Mouse (Mus musculus) urinary bladder, adult 2 months (tissue): ENCODE measurements around the gene Slc4a1ap. TPM values are rescaled to one million over a fixed set of nuclear protein-coding genes. Genes with fewer than 3 reads are reported as not detected.

Experiments used
- DNase-seq: peaks from one replicate; pipeline ENCODE4 v3.0.0; 2022; ENCODE audit warnings: low spot score
- polyA plus RNA-seq: library from polyadenylated mRNA; depleted of rRNA; stranded (reverse); fragments of >200 nt; gene quantifications from 2 replicates; pipeline ENCODE4 v1.2.3, GENCODE M21; 2012; rRNA removed

Gene Slc4a1ap
- polyA plus RNA-seq, 1 experiment: 17.1 TPM

GRCm38 (mm10) chr5:31603766-31604165 is 77.0 kb downstream of the Slc4a1ap start:
- no peak for DNase-seq

GRCm38 (mm10) chr5:31606151-31606550 is 79.4 kb downstream of the Slc4a1ap start:
- no peak for DNase-seq

Other genes starting within 250 kb of the Slc4a1ap start
- gene Ift172, start 235.9 kb upstream of the Slc4a1ap start, polyA plus RNA-seq: 36.1 and 39.8 TPM in 2 replicates
- gene Fndc4, start 230.9 kb upstream of the Slc4a1ap start, polyA plus RNA-seq: 14.7 and 17.6 TPM in 2 replicates
- 0.29 and 0.39 TPM in 2 replicates for gene Gckr, start 229.6 kb upstream of the Slc4a1ap start, polyA plus RNA-seq
- 29.2 and 32.5 TPM in 2 replicates for gene Zfp512, start 74.6 kb upstream of the Slc4a1ap start, polyA plus RNA-seq
- gene 4930548H24Rik, start 41.3 kb upstream of the Slc4a1ap start, polyA plus RNA-seq: 0.06 and 0.10 TPM in 2 replicates
- 13.2 and 13.7 TPM in 2 replicates for gene Gpn1, start 32.3 kb upstream of the Slc4a1ap start, polyA plus RNA-seq
- 12.9 and 16.7 TPM in 2 replicates for gene Supt7l, start 812 bp downstream of the Slc4a1ap start, polyA plus RNA-seq
- gene Mrpl33, start 69.9 kb downstream of the Slc4a1ap start, polyA plus RNA-seq: 174 and 196 TPM in 2 replicates
- gene Rbks, start 170.6 kb downstream of the Slc4a1ap start, polyA plus RNA-seq: 3.1 and 3.9 TPM in 2 replicates
- 58.7 and 61.4 TPM in 2 replicates for gene Babam2, start 170.7 kb downstream of the Slc4a1ap start, polyA plus RNA-seq